Mouse (Mus musculus): ENCODE results near the gene Hoxc4. TPM values are rescaled to one million over a fixed set of nuclear protein-coding genes. Genes with fewer than 3 reads are reported as not detected.
A peak's percentile ranks its signal among the peaks of the same experiment; 100 is the strongest.

Hoxc4 gene
- total RNA-seq, 2 experiments from 2014 or later, result 5.9 to 6.6 TPM

DNA sequence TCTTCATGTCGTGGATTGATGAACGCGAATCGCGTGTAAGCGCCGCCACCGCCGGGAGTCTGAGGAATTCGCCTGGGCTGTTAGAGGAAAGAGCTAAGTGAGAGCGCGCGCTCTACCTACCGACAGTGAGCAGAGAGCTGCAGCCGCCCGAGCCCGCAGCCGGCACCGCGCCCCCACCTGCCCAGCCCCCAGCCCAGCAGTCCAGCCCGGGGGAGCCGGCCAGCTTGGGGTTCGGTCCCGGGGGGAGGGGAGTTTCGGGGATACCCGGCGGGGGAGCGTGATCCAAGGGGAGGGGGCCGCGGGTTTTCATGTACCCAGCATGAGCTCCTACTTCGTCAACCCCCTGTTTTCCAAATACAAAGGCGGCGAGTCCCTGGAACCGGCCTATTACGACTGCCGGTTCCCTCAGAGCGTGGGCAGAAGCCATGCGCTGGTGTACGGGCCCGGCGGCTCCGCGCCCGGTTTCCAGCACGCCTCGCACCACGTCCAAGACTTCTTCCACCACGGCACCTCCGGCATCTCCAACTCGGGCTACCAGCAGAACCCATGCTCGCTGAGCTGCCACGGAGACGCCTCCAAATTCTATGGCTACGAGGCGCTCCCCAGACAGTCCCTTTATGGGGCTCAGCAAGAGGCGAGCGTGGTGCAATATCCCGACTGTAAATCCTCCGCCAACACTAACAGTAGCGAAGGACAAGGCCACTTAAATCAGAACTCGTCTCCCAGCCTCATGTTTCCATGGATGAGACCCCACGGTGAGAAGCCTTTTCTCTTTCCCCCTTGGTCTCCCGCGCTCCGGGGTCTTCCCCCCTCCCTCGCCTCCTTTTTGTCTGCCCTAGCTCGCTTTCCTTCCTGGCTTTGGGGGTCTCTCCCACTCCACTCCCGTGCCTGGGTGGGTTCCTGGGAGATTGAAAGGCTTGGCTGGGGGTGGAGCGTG is 28.0 kb upstream of the Hoxc4 start, which contains the start of gene Hoxc8:
Gene Hoxc8, plus strand, starts transcription at position 147 of the 937 bp plus-strand sequence.
- DNase-seq, result peak; percentile 62 to 70

DNA sequence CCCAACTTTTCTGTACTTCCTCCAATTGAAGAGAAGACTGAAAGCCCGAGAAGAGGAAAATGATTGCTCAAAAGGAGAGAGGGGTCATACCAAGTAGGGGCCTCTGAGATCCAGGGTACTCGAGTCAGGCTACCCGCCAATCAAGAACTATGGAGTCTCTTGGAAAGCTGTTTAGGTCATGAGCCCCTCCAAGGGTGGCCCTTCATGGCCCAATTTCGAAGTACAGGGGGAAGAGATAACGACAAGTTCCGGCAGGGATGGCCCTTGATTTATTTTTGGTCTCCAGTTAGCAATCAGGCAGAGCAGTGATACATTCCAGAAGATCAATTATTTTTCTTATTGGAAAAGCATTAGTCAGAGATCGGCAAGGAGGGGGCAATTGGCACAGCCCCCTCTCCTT is 27.0 kb upstream of the Hoxc4 start:
- no peak for DNase-seq

DNA sequence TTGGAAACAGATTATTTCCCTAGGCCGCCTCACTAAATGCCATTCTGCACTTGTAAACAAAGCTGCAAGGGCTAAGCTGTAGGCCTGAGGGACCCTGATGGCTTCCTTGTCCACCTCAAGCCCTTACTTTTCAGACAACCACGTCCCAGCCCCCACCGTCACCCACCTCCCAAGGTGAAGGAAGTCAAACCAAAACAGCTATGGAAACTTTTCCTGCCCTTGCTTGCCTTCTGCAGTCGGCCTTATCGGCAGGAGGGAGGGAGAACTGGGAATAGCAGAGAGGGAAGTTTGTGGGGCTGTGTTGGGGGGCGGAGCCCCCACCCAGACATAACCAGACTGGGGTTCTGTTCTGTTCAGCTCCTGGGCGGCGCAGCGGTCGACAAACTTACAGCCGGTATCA is 26.5 kb upstream of the Hoxc4 start:
- DNase-seq, result peak; percentile 30 to 44

DNA sequence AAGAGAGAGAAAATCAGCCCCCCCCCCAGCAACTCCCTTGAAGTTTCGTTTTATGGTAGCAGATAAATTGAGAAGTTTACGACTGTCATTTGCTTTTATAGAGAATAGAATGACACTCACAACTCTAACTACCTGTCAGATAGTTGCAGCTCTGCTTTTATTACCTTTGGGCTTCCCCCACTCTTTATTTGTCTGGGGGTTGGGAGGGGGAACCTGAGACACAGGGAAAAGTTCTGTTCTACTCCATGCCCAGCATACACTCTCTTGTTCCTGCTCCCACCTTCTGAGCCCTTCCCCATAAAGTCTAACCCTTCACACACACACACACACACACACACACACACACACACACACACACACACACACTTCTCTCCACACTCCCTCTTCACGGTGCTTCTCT is 25.9 kb upstream of the Hoxc4 start:
- no peak for DNase-seq

DNA sequence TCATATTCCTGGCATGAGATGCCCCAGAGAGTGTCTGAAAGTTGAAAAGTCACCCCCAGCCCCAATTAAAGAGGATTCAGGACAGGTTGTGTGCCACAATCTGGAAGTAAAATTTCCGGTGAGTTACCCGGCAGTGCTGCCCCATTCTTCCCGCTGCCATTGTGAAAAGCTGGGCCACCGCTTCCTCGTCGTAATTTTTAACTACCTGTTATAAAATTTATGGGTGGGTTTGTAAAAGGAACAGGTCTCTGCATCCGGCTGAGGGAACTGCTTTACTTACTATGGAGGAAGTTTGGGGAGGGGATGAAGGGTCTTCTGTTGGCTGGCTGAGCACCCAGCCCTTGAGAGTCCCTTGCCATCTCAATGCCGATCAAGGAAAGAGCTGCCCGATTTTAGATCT is 22.2 kb upstream of the Hoxc4 start:
- no peak for DNase-seq

DNA sequence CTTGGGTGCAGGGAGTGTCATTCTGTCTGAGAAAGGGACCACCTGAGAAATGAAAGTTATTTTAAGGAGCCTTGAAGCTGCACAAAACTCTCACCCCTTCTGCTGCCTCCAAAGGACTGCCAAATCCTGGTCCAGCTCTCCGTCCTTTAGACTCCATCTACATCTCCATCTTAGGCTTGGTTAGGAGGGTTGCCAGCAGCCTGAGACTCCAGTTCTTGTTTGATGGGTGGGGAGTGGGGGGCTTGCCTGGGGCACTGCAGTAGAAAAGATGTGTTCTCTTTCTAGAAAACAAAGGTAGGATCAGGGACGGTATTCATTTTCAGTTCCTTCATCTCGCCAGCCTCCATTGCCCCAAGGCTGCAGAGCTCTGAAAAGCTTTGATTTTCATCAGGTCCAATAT is 21.3 kb upstream of the Hoxc4 start:
- DNase-seq, result no peak

DNA sequence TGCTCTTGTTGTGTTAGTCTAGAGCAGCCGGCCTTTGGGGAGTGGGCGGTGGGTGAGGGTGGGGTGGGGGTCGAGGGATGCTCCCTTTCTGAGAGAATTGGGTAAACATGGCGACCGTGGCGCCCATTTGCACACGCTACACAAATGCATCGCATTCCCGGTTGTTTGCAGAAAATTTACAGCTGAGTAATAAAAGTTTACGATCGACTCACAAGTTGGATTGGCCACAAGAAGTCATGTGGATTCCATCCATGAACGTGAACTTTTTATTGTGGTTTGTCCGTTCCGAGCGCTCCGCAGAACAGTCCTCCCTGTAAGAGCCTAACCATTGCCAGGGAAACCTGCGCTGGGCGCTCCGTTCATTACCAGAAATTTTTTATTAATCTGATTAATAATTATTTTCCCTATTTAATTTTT is 20.8 kb upstream of the Hoxc4 start, which contains the start of gene Hoxc6:
Gene Hoxc6, plus strand, starts transcription at position 319 of the 417 bp plus-strand sequence.
- DNase-seq, result peak in 1 of 2 experiments; percentile 64

DNA sequence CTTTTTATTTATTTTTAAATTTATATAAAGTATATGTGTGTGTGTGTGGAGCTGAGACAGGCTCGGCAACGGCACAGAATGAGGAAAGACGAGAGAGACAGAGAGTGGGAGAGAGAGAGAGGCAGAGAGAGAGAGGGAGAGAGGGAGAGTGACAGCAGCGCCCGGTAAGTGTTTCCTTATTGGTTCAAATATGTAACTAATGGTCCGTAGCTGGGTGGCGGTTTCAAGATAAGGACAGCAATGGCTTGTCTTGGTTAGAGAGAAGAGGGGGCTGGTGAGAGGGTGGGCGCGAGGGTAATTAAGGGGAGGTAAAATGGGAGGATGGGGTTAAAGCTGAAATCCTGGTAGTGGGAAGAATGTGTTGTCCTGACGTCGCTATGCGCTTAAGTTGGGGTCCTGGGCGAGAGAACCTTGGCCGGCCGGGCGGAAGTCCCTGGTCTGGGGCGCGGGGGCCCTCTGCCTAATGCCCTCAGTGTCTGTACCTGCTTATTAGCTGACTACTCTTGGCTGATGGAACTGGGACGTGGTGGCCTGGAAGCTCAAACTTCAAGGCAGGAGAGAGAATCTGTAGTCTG is 20.0 kb upstream of the Hoxc4 start:
- DNase-seq, result no peak

DNA sequence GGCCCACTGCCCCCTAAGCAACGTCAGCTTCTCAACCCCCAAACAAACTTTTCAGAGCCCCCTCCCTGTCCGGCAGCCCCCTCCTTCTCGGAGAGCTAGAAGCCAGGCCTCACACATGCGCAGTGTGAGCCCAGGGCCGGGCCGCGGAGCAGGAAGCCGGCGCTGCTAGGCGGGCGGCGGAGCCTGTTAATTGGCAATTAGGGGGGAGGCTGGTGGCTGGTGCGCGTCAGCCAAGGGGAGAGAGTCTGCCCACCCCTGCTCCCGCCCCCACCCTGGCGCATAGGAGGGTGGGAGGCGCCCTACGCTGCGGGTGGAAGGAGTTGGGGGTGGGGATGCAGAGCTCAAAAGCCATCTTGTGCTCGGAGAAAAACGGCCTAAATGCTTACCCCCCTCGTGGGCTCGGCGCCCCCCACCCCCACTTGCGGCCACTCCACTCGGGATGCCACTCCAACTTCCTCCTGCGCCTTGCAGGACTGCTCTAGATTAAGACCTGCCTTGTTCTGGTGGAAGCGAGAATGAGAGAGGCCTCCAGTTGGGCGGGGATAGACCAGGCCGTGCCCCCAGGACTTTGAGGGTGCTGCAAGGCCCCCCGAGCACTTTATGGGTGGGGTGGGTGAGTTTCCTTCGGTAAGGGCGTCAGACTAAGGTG is 19.4 kb upstream of the Hoxc4 start:
- DNase-seq, result peak; percentile 92 to 93

DNA sequence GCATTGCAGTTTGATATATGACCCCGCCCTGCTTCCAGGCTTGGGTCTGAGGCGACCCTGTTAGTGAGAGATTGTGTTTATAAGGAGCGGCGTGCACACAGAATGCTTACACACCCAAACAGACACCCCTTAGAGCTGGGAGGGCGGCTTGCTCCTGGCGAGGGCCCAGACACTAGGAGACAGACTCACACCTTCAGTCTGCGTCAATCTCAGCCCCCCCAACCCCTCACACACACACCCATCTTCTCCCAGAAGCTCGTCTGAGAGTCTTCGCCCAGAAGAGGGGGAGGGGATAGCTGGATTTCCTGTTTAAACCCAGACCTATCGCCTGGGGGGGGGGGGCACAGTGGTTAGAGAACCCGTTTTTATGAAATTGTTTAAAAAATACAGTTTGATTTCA is 18.8 kb upstream of the Hoxc4 start:
- DNase-seq, result peak in 1 of 2 experiments; percentile 57

DNA sequence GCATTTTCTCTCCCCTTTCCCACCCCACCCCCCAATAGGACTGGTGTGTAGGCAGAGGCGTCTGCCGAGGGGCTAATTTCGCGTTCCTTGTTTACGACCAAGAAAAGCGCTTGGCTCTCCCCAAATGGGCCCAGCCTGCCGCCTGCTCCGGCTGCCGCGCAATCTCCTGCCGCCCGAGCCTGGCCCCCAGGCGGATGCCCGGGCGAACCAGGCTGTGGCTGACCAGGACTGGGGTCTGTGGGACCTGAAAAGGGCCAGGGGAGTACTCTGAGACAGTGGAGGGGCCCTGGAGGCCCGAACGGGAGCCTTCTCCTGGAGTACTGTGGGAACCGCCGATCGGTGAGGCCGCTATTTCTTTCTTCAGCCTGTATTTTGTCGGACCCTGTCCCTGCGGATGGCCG is 18.2 kb upstream of the Hoxc4 start:
- peak in 1 of 2 experiments; percentile 52 for DNase-seq

DNA sequence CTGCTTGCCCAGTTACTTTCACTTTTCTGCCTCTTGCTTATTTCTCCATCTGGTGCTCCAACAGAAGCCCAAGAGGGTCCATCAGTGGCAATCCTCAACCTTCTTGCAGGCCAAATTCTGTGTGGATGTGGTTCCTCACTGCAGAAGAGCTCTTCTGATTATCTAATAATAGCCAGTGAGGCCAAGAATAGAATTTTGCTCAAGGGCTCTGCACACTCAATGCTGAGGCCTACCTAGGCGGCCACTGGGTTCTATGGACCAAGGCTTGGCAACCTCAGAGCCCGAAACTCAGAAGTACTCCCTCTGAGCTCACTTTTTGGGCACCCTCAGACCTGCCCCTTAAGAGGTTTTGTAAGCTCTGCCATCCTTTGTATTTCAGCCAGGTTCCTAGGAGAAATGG is 17.4 kb upstream of the Hoxc4 start:
- DNase-seq, result no peak

DNA sequence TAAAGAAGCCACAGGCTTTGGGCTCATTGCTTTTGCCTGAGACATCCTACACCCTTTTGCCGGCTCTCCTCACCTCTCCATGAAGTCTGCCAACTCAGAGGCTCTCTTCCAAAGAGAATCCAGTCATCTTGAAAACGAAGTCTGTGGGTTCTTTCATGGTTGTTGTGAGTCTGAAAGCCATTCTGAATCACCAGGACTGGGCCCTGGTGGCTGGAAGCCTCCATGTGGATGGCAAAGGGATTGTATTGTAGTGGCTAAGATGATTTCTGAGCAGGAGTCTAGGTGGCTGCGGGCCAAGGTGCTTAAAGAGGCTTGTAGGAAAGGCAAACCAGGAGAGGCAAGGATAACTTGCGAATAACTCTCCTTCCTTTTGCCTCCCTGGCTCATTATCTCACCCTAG is 16.6 kb upstream of the Hoxc4 start:
- peak; percentile 51 to 64 for DNase-seq

DNA sequence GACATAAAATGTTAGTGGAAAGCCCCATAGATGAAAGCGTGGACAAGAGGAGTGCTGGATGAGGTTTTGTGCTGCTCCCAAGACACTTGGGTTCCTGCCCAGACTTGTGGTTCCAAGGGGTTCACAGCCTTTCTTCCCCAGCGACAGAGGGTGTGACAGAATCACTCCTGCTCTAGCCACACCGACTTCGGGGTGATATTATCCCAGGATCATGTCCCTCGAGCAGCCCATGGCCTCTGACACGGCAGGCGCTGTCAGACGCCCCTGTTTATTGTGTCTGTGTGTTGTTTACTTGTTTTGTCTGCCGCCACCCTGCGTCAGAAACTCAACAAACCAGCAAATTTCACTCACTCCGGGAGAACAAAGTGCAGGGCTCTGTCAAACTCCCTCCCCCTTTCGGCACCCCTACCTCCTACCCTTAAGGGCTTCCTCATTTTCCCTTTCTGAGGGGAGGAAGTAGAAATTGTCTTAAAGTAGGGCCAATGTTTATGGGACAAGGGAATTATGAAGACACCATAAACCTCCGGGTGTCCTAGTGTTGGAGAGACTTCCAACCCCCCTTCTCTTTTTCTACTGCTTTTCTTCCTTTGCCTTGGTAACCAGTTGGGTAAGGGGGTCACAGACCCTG is 15.8 kb upstream of the Hoxc4 start:
- DNase-seq, result peak in 1 of 2 experiments; percentile 47

DNA sequence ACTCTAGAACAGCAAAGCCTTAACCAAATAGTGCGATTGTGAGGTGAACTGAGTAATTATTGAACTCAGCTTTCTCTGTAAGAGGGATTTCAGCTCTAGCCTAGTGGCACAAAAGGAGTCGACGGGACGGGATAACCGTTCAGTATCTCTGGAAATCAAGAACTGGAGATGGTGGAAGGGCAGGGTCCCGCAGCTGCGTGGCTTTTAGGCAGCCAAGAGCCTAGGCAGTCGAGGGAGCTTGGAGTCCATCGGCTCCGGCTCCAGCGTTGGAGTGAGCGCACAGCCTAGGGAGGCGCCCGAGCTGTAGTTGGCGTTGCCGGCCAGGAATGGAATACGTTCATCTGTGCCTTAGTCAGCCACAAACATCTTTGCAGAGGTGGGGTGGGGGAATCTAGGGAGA is 13.4 kb upstream of the Hoxc4 start:
- DNase-seq, result peak; percentile 58 to 69

DNA sequence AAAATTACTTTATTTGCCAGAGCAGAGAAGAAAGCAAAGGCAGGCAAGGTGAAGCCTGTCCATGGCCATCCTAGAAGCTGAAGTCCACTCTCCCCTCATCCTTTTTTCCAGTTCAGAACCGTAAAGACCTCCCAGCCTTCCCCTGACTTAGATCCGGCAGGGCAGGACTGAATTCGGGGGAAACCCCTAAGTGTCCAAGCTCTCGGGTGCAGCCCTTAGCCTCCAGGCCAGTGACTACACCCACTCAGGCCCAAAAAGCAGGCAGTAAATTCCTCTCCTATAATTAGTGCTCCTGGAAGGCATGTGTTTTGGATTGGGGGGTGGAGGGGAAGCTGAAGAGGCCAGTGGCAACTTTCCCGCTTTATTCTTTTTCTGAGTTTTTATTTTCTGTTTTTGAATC is 12.9 kb upstream of the Hoxc4 start:
- peak in 1 of 2 experiments; percentile 36 for DNase-seq

DNA sequence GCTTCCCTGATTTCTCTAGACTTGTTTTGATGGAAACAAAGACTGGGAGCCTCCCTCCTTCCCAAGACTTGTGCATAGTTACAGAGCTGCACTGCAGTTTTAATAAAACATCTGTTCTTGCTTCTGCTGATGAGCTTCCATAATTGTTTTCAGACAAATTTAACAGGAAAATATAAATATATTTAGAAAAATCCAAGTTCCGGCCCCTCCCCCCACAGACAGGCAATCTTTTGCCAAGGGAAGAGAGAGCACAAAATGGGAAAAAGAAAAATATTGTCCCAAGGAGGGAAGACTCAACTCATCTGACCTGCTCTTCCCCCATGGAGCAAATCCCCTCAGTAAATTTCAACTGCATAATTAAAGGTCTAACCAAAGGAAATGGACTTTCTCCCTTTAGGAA is 12.4 kb upstream of the Hoxc4 start:
- no peak for DNase-seq

DNA sequence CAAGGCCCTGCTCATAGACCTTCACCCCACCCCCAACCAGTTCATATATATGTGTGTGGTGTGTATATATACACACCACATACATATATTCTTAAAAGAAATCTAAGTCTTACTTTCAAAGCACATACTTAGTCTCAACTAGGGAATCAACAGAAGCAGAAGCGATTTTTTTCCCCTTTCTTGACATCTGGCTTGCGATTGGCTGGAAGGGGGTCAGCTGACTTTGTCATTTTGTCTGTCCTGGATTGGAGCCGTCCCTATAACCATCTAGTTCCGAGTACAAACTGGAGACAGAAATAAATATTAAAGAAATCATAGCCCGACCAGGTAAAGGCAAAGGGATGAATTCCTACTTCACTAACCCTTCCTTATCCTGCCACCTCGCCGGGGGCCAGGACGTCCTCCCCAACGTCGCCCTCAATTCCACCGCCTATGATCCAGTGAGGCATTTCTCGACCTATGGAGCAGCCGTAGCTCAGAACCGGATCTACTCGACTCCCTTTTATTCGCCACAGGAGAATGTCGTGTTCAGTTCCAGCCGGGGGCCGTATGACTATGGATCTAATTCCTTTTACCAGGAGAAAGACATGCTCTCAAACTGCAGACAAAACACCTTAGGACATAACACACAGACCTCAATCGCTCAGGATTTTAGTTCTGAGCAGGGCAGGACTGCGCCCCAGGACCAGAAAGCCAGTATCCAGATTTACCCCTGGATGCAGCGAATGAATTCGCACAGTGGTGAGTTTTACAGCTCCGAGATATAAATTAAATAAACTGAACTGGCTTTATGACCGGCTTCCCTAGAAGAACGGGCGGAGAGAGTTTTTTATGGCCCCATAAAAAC is 9.2 kb upstream of the Hoxc4 start:
- DNase-seq, result peak; percentile 76 to 79

DNA sequence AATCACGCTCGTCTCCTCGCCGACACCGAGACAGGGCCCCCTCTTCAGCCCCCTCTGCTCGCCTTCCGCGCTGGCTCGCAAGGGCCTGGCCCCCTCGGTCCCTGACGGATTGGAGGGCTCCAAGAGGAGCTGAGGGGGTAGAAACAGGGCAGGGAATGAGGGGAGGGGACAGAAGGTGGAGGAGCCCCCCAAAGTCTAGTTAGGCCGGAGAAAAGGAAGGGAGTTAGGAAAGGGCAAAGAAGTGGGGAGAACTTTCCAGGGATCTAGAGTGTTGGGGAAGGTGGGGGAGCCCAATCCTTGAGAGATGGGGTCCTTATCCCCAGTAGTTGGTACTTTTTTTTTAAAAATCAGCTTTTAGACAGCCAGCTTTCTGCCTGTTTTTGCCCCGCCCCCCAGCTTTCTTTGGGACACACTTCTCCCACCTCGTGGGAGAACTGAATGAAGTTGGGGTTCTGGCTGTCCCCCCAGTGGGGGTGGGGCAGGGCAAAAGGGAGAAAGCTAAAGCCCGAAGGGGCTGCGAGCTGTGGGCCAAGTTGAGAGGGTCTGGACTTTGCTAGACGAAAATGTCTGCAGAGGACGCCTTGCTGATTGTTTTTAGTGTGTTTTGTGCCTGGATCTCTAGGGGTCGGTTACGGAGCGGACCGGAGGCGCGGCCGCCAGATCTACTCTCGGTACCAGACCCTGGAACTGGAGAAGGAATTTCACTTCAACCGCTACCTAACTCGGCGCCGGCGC is 8.5 kb upstream of the Hoxc4 start:
- DNase-seq, result peak; percentile 48 to 70

DNA sequence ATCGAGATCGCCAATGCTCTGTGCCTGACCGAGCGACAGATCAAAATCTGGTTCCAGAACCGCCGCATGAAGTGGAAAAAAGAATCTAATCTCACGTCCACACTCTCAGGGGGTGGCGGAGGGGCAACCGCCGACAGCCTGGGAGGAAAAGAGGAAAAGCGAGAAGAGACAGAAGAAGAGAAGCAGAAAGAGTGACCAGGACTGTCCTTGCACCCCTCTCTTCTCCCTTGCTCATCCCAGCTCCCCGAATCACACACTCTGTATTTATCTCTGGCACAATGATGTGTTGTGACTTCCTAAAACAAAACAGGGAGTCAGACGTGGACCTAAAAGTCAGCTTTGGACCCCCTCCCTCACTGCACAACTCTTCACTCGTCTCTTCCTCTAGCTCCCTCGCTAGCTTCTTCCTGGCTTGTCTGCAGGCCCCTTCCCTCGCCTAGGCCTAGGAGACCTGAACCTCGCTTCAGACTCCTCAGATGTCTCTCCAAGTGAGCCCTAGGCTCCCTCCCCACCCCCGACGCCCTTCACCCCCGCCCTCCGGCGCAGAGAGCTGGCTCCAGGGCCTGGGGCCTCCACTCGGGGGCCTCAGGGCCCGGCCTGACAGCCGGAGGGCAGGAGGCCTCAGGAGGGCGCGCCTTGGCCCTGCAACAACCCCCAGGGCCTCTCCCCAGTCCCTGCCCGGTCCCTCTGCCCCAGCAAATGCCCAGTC is 7.7 kb upstream of the Hoxc4 start:
- DNase-seq, result peak; percentile 47 to 56
